Mouse (Mus musculus) heart, embryonic 10.5 days (tissue): ENCODE results near the gene Eif2b4. TPM values are rescaled to one million over a fixed set of nuclear protein-coding genes. Genes with fewer than 3 reads are reported as not detected.

ENCODE experiments used
- DNase-seq: peaks from one replicate; pipeline ENCODE4 v3.0.0-alpha.2; 2017; ENCODE audit warnings: low spot score
- H3K27ac ChIP-seq: fragments of 300-500 bp; sonication (generic); 2 replicates; pipeline ENCODE4 v1.5.1; 2016; ENCODE audit warnings: mild to moderate bottlenecking
- H3K27me3 ChIP-seq: fragments of 300-500 bp; sonication (generic); 2 replicates; pipeline ENCODE4 v1.6.1; 2016; ENCODE audit warnings: mild to moderate bottlenecking; ENCODE audit not compliant: poor library complexity, insufficient read depth, severe bottlenecking
- H3K36me3 ChIP-seq: fragments of 300-500 bp; sonication (generic); 2 replicates; pipeline ENCODE4 v1.6.1; 2016; ENCODE audit warnings: mild to moderate bottlenecking, moderate library complexity
- H3K4me1 ChIP-seq: fragments of 300-500 bp; sonication (generic); 2 replicates; pipeline ENCODE4 v1.6.1; 2016; ENCODE audit warnings: mild to moderate bottlenecking
- H3K4me3 ChIP-seq: fragments of 300-500 bp; sonication (generic); 2 replicates; pipeline ENCODE4 v1.5.1; 2016; ENCODE audit warnings: mild to moderate bottlenecking, moderate library complexity
- H3K9me3 ChIP-seq: fragments of 300-500 bp; sonication (generic); 2 replicates; pipeline ENCODE4 v1.6.1; 2016; ENCODE audit warnings: mild to moderate bottlenecking, moderate library complexity
- WGBS: fragments of 180-500 bp; shearing (Covaris S2); methylation state at CpG from one replicate; pipeline ENCODE4 v1.1.7; 2016; 5-methylcytosine and 5-hydroxymethylcytosine counted together
- polyA plus RNA-seq: library from polyadenylated mRNA; unstranded; fragments of >200 nt; fragmentation: Nextera tagmentation; extraction: Ambion mirVana; gene quantifications from 2 replicates; pipeline ENCODE4 v1.2.1, GENCODE M21; 2016

Gene Eif2b4
- 73.4 and 77.6 TPM in 2 replicates for polyA plus RNA-seq

GRCm38 (mm10) chr5:31192939-31193630 lies at the start of gene Eif2b4, which contains the start of gene Snx17:
Gene Eif2b4, minus strand, starts transcription at chr5:31193430.
Gene Snx17, plus strand, starts transcription at chr5:31193227.
- Histone ChIP-seq H3K9me3 (no peaks in the 10 kb centered on the region), H3K27me3 (no peaks in the 10 kb centered on the region), H3K36me3 (peaks cover 69% of the 10 kb centered on the region), H3K4me1 (peaks cover 13% of the 10 kb centered on the region), H3K27ac (peak within 1 kb of the TSS; percentile 94), H3K4me3 (peak within 1 kb of the TSS; percentile 91)
- DNase-seq, result peak; percentile 100
- under 1% methylated on average over 48 of the region's 48 CpGs for WGBS

- no peak for DNase-seq
- no peaks in the 10 kb centered on the region for H3K9me3 ChIP-seq
- H3K27ac ChIP-seq, result no peak overlapping the region
These were observed 49.0 kb upstream of the Eif2b4 start for GRCm38 (mm10) chr5:31242191-31242590.

GRCm38 (mm10) chr5:31241522-31242034 lies 48.3 kb upstream of the Eif2b4 start:
- H3K27me3 ChIP-seq, result no peaks in the 10 kb centered on the region
- DNase-seq, result no peak
- WGBS, result under 1% methylated on average over 13 of the region's 13 CpGs
- no peaks in the 10 kb centered on the region for H3K9me3 ChIP-seq
- peak overlapping the region; percentile 97 for H3K27ac ChIP-seq
- peak overlapping the region; percentile 94 for H3K4me3 ChIP-seq
- peaks cover 30% of the 10 kb centered on the region for H3K36me3 ChIP-seq
- 0 out of 2 replicates have a peak, but pooled peaks cover 8% of the 10 kb centered on the region for H3K4me1 ChIP-seq

More at GRCm38 (mm10) chr5:31242191-31242590, 49.0 kb upstream of the Eif2b4 start:
- Histone ChIP-seq H3K4me3 (peak overlapping the region; percentile 94), H3K4me1 (0 out of 2 replicates have a peak, but pooled peaks cover 8% of the 10 kb centered on the region), H3K36me3 (peaks cover 37% of the 10 kb centered on the region), H3K27me3 (no peaks in the 10 kb centered on the region)
- WGBS, result 30% methylated on average over 10 of the region's 10 CpGs

- DNase-seq, result peak; percentile 97
- Histone ChIP-seq H3K36me3 (peaks cover 23% of the 10 kb centered on the region), H3K27ac (peak within 1 kb of the TSS; percentile 97), H3K4me3 (peak within 1 kb of the TSS; percentile 94), H3K9me3 (peaks cover 3% of the 10 kb centered on the region; the same call in 1 of the 2 replicates), H3K4me1 (0 out of 2 replicates have a peak, but pooled peaks cover 8% of the 10 kb centered on the region), H3K27me3 (no peaks in the 10 kb centered on the region)
- WGBS, result under 1% methylated on average over 103 of the region's 103 CpGs
These were observed 47.6 kb upstream of the Eif2b4 start, which contains the start of the genes Nrbp1 and Gm9970 for GRCm38 (mm10) chr5:31240637-31241521. Gene Nrbp1, plus strand, starts transcription at chr5:31240864. Gene Gm9970, minus strand, starts transcription at chr5:31241232.

- no peaks in the 10 kb centered on the region for H3K27me3 ChIP-seq
- no peak overlapping the region for H3K4me3 ChIP-seq
- DNase-seq, result no peak
- 76% methylated on average over 1 of the region's 1 CpGs for WGBS
- no peak overlapping the region for H3K27ac ChIP-seq
- H3K4me1 ChIP-seq, result no peaks in the 10 kb centered on the region
- H3K9me3 ChIP-seq, result no peaks in the 10 kb centered on the region
- no peaks in the 10 kb centered on the region for H3K36me3 ChIP-seq
These were observed 33.4 kb upstream of the Eif2b4 start for GRCm38 (mm10) chr5:31226641-31227040.

- Histone ChIP-seq H3K9me3 (no peaks in the 10 kb centered on the region), H3K4me3 (no peak overlapping the region), H3K4me1 (peaks cover 9% of the 10 kb centered on the region; the same call in 1 of the 2 replicates), H3K27me3 (no peaks in the 10 kb centered on the region), H3K27ac (no peak overlapping the region), H3K36me3 (no peaks in the 10 kb centered on the region)
- WGBS, result 91% methylated on average over 9 of the region's 9 CpGs
- no peak for DNase-seq
These were observed 29.5 kb upstream of the Eif2b4 start for GRCm38 (mm10) chr5:31222696-31223095.

- Histone ChIP-seq H3K4me1 (peaks cover 9% of the 10 kb centered on the region; the same call in 1 of the 2 replicates), H3K36me3 (no peaks in the 10 kb centered on the region), H3K9me3 (no peaks in the 10 kb centered on the region), H3K4me3 (peak overlapping the region; percentile 99), H3K27ac (peak overlapping the region; percentile 97), H3K27me3 (no peaks in the 10 kb centered on the region)
- DNase-seq, result no peak
- whole genome bisulfite sequencing, result 17% methylated on average over 11 of the region's 11 CpGs
These were observed 28.2 kb upstream of the Eif2b4 start for GRCm38 (mm10) chr5:31221304-31221945.

GRCm38 (mm10) chr5:31220448-31221303 lies 27.4 kb upstream of the Eif2b4 start, which contains the start of gene Ppm1g:
Gene Ppm1g, minus strand, starts transcription at chr5:31220687.
- Histone ChIP-seq H3K9me3 (no peaks in the 10 kb centered on the region), H3K4me3 (peak within 1 kb of the TSS; percentile 99), H3K27ac (peak within 1 kb of the TSS; percentile 97), H3K4me1 (peaks cover 9% of the 10 kb centered on the region; the same call in 1 of the 2 replicates), H3K27me3 (no peaks in the 10 kb centered on the region), H3K36me3 (no peaks in the 10 kb centered on the region)
- WGBS, result under 1% methylated on average over 70 of the region's 70 CpGs
- DNase-seq, result peak; percentile 97

GRCm38 (mm10) chr5:31219911-31220447 lies 26.7 kb upstream of the Eif2b4 start:
- under 1% methylated on average over 40 of the region's 40 CpGs for WGBS
- H3K27me3 ChIP-seq, result no peaks in the 10 kb centered on the region
- H3K9me3 ChIP-seq, result no peaks in the 10 kb centered on the region
- peak overlapping the region; percentile 97 for H3K27ac ChIP-seq
- peaks cover 9% of the 10 kb centered on the region; the same call in 1 of the 2 replicates for H3K4me1 ChIP-seq
- no peak for DNase-seq
- peak overlapping the region; percentile 99 for H3K4me3 ChIP-seq
- H3K36me3 ChIP-seq, result no peaks in the 10 kb centered on the region

- DNase-seq, result no peak
- peaks cover 9% of the 10 kb centered on the region; the same call in 1 of the 2 replicates for H3K4me1 ChIP-seq
- no peaks in the 10 kb centered on the region for H3K27me3 ChIP-seq
- peak overlapping the region; percentile 99 for H3K4me3 ChIP-seq
- peak overlapping the region; percentile 97 for H3K27ac ChIP-seq
- H3K9me3 ChIP-seq, result no peaks in the 10 kb centered on the region
- WGBS, result 1% methylated on average over 11 of the region's 11 CpGs
- no peaks in the 10 kb centered on the region for H3K36me3 ChIP-seq
These were observed 26.2 kb upstream of the Eif2b4 start for GRCm38 (mm10) chr5:31219474-31219873.

- WGBS, result 6% methylated on average over 2 of the region's 2 CpGs
- H3K9me3 ChIP-seq, result no peaks in the 10 kb centered on the region
- no peaks in the 10 kb centered on the region for H3K36me3 ChIP-seq
- H3K27ac ChIP-seq, result 0 out of 2 replicates have a peak overlapping the region, but pooled peaks have one; percentile 97
- H3K4me3 ChIP-seq, result peak overlapping the region; percentile 99
- H3K4me1 ChIP-seq, result peaks cover 9% of the 10 kb centered on the region; the same call in 1 of the 2 replicates
- H3K27me3 ChIP-seq, result no peaks in the 10 kb centered on the region
- DNase-seq, result no peak
These were observed 25.8 kb upstream of the Eif2b4 start for GRCm38 (mm10) chr5:31219070-31219469.
